Mouse (Mus musculus) frontal cortex, postnatal 14 days (tissue): ENCODE data around the gene Arhgef28.
A peak's percentile ranks its signal among the peaks of the same experiment; 100 is the strongest.

Source experiments
- DNase-seq, 2 experiments: peaks; one replicate each; pipeline ENCODE4 v3.0.0; 2022; ENCODE audit warnings: low spot score in 2 of 2

The Arhgef28 gene

GRCm38 (mm10) chr13:97966077-97966476 lies 240.2 kb downstream of the Arhgef28 start:
- no peak for DNase-seq

GRCm38 (mm10) chr13:97964892-97965424 lies 241.3 kb downstream of the Arhgef28 start:
- DNase-seq: no peak

GRCm38 (mm10) chr13:97960142-97960541 lies 246.1 kb downstream of the Arhgef28 start:
- DNase-seq: no peak

GRCm38 (mm10) chr13:97959394-97959888 lies 246.8 kb downstream of the Arhgef28 start:
- peak in 1 of 2 experiments; percentile 24 for DNase-seq

- no peak for DNase-seq
These were observed 250.5 kb downstream of the Arhgef28 start for GRCm38 (mm10) chr13:97955759-97956158.

- DNase-seq: no peak
These were observed 251.2 kb downstream of the Arhgef28 start for GRCm38 (mm10) chr13:97954956-97955496.

GRCm38 (mm10) chr13:97954051-97954450 lies 252.2 kb downstream of the Arhgef28 start:
- DNase-seq: no peak

- DNase-seq: no peak
These were observed 252.7 kb downstream of the Arhgef28 start for GRCm38 (mm10) chr13:97953526-97953925.

- DNase-seq: no peak
These were observed 257.4 kb downstream of the Arhgef28 start for GRCm38 (mm10) chr13:97948856-97949255.

- no peak for DNase-seq
These were observed 258.6 kb downstream of the Arhgef28 start for GRCm38 (mm10) chr13:97947598-97947997.

GRCm38 (mm10) chr13:97946422-97946821 lies 259.8 kb downstream of the Arhgef28 start:
- no peak for DNase-seq

GRCm38 (mm10) chr13:97941909-97942680 lies 264.1 kb downstream of the Arhgef28 start:
- DNase-seq: no peak

GRCm38 (mm10) chr13:97941099-97941498 lies 265.1 kb downstream of the Arhgef28 start:
- no peak for DNase-seq

- DNase-seq: no peak
These were observed 266.6 kb downstream of the Arhgef28 start for GRCm38 (mm10) chr13:97939433-97940160.

- DNase-seq: peak; percentile 75 to 92
These were observed 267.5 kb downstream of the Arhgef28 start for GRCm38 (mm10) chr13:97938596-97939297.

GRCm38 (mm10) chr13:97937919-97938318 lies 268.3 kb downstream of the Arhgef28 start:
- peak in 1 of 2 experiments; percentile 61 for DNase-seq

GRCm38 (mm10) chr13:97928135-97928497 lies 278.1 kb downstream of the Arhgef28 start:
- DNase-seq: no peak

- DNase-seq: no peak
These were observed 278.7 kb downstream of the Arhgef28 start for GRCm38 (mm10) chr13:97927376-97928134.

GRCm38 (mm10) chr13:97926371-97926770 lies 279.9 kb downstream of the Arhgef28 start:
- DNase-seq: no peak

- DNase-seq: no peak
These were observed 283.2 kb downstream of the Arhgef28 start for GRCm38 (mm10) chr13:97923009-97923408.

GRCm38 (mm10) chr13:97919590-97919989 lies 286.6 kb downstream of the Arhgef28 start:
- DNase-seq: no peak
